Mouse (Mus musculus) testis, postnatal 10 days (tissue): ENCODE measurements around the gene Ssh2.

ENCODE experiments used
- DNase-seq: peaks from one replicate; pipeline ENCODE4 v3.0.0; 2021; ENCODE audit warnings: low spot score

Gene Ssh2

DNA sequence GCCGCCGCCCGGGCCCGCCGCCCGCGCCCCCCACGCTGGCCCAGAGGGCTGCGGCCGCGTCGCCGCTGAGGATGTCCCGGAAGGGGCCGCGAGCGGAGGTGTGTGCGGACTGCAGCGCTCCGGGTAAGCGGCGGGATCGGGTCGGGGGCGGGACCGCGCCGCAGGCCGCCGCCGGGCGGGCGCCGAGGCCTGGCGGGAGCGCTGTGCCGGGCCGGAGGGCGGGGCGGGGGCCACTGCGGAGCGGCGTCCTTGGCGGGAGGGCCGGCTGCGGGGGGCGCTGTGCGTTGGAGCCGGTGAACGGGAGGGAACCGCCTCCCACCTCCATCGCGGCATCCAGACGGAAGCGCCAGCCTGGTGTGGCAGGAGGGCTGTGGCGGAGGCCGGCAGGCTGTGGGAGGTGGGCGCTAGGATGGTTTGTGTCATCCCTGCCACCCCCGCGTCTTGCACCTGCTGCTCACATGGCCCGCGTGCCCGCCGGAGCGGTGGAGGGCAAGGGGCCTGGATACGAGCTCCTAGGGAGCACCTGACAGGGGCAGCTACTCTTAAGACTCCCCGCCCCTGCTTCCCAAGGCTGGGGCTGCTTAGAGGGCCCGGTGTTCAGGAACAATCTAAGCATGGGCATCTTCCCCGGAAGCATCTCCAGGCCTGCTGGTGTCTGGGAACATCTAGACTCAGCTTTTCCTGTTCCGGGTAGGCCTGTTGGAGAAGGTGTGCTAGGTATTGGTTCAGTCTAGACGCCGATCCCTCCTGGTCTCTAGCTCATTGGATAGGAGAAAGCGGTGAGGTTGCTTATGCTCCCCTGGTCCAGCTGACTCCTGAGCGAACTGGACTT is 277.6 kb downstream of the Ssh2 start, which contains the start of gene Git1:
Git1 (plus strand) TSS at position 51 of the 832 bp plus-strand sequence.
- peak; percentile 78 for DNase-seq

DNA sequence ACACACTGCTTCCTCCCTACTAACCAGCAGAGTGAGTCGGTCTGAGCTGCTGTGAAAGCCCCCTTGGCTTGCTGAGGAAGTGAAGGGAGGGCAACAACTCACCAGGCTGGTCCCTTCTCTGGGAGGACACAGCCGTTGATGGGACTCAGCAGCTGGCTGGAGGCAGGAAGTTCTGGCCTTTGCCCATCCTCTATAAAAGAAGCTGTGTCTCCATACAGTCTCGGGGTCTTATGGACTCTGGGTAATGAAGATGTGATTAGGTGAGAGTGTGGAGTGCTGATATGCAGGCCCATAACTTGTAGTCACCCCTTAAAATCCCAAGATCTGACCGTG is 278.2 kb downstream of the Ssh2 start:
- no peak for DNase-seq

DNA sequence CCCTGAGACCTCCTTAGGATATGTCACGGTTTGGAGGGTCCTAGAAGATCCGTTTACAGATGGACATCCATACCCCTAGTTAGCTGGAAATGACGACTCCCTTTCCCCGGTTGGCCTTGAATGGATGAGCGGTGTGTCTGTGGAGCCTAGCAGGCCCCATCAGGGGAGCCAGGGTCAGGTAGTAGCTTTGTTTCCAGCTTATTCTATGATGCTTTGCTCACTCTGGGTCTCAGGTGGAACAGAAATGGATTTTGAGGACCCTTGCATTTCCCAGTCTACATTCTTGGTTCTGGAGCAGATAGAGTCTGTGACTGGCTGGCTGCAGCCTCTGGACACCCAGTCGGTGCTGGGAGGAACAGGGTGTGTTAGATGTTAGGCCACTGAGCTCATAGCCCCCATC is 278.7 kb downstream of the Ssh2 start:
- DNase-seq, result no peak

DNA sequence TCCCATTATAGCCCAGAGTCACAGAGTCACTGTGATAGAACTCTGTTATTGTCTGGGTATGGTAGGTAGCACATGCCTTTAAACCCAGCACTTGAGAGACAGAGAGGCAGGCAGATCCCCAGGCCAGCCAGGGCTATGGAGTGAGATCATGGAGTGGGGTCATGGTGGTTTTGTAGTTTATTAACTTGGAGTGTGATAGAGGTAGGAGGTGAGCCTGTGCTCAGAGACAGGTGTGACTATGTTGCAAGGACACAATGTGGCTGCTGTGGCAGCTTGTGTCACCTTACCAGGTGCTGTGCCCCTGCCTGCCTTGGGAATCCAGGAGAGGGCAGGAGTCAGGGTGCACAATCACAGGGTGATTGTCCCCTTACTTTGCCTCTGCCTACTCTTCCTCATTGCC is 279.4 kb downstream of the Ssh2 start:
- no peak for DNase-seq

DNA sequence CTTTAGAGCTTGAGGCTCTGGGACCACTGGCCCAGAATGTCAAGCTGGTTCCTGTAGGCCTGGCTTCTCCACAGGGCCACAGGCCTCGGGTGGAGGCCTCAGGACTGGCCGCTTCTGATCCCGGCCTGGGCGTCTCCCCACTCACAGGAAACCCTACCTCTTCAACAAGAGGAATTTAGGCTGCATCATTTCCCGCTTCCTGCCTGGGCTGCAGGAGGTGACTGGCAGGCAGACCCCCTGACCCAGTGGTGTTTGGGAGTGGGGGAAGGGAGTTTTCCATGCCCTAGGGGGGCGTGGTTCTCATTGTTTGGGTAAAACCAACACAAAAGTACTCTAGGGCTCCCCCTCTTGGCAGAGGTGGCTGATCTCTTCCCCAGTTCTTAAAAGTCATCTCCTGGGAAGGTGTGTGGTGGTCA is 281.3 kb downstream of the Ssh2 start:
- peak; percentile 73 for DNase-seq

DNA sequence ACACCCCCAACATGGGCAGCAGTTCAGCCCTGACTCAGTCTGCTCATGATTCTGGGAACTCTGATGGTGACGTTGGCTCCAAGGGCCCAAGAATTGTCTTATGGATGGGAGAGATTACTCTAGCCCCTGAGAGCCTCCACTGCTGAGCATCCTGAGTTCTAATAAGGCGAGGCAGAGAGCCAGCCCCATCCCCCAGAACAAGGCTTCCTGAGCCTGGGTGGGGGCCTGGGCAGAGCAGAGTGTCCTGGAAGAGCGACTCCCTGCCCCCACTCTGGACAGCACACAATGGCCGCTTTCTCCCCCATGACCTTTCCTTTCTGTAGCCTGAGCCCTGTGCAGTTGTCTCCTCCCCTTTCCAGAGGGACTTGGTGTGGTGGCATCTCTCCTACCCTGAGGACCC is 281.8 kb downstream of the Ssh2 start:
- DNase-seq, result no peak

DNA sequence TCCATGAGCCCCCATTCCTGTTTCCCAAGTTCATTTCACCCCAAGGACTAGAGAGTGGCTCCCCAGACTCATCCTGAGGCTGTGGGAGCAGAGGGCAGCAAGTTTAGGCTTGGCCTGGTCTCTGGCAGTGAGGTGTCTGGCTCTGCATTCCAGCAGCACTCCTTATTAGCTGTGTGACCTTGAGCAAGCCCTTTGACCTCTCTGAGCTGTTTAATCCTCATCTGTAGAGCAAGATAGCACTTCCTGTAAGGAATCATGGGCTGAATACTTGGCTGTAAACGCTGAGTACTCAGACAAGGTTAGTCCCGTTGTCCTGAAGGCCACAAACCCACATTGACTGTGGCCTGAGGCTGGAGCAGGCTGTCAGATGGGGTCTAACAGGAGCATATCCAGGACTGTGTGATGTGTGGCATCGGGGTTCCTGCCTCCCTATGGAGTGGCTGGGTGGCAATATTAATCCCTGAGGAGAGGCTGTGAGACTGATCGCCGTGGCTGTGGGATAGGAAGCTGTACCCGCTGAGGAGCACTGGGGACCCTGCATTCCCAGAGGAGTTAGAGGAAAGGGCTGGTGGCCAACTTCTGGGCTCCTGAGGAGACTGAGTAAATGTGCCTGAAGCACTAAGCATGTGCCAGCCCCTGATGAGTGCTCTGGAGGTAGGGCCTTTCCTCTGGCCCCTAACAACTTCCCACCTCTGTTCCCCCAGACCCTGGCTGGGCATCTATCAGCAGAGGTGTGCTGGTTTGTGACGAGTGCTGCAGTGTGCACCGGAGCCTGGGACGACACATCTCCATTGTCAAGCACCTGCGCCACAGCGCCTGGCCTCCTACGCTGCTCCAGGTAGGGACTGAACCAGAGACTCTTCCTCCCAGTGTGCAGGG is 282.4 kb downstream of the Ssh2 start:
- DNase-seq, result no peak

DNA sequence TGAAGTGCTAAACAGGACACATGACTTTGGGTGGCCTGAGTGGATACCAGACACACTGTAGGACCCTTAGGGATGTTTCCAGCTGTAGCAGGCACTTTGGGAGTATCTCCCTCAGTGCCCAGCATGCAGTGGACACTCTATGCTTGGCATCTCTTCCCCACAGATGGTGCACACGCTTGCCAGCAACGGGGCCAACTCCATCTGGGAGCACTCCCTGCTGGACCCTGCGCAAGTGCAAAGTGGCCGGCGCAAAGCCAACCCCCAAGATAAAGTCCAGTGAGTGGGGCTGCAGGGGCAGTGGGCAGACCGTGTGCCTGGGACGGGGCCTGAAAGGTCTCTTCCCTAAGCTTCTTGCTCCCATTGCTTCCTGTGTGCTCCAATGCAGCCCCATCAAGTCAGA is 283.3 kb downstream of the Ssh2 start:
- DNase-seq, result no peak

DNA sequence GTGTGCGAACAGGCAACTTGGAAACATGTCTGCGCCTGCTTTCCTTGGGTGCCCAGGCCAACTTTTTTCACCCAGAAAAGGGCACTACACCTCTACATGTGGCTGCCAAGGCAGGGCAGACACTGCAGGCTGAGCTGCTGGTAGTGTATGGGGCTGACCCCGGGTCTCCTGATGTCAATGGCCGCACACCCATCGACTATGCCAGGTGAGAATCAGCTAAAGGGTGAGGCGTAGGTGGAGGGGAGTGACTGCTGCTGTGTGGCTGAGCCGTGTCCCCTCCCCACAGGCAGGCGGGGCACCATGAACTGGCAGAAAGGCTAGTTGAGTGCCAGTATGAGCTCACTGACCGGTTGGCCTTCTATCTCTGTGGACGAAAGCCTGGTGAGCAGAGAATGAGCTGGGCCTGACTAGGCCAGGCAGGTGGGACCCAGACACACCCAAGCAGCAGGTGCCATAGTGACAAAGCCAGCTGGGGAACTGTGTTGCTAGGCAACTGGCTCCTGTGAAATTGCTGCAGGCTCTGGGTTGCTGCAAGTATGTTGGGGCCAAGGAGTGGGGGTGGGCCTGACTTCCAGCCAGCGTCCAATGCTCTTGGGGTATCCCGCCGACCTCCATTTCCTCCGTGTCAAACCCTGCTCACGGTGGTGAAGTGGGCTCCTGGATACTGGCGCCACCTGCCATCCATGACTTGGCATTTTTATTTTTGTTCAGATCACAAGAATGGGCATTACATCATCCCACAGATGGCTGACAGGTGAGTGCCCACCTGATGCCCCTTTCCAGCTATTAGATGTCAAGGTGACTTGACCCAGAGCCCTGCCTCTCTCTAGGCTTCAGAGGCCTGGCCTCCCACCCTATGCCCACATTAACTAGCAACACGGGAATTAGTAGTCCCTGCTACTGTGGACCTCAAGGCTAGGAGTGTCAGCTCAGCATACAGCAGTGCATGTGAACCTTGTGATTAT is 284.6 kb downstream of the Ssh2 start:
- DNase-seq, result no peak

DNA sequence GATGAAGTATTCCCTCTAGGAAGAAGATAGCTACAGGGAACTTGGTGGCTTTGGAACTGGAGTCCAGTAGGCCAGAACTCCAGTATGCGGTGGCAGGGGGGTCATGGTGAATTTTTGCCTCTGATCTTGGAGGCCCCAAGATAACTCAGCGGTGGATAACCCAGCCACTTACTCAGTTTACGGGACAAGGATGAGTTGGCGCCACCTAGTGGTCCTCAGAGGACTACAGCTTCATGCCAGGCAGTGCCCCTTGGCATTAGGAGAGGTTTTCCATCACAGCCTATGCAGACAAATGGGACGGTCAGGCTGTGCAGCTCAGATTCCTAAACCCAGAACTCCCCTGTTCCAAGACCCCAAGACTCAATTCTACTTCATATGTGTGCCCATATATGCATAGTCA is 285.3 kb downstream of the Ssh2 start:
- DNase-seq, result peak; percentile 82

DNA sequence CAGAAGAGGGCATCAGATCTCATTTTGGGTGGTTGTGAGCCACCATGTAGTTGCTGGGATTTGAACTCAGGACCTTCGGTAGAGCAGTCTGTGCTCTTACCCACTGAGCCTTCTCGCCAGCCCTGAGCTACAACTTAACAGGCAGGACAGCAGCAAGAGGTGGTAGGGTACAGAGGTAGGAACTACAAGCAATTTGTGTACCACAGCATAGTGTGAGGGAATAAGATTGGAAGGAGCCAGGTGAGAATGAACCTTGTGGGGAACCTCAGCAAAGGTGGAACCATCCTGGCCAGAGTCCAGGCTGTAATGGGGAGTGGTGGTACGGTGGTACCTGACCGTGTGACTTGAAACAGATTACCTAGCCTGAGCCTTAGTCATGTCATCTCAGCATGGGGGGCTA is 285.9 kb downstream of the Ssh2 start:
- DNase-seq, result no peak

DNA sequence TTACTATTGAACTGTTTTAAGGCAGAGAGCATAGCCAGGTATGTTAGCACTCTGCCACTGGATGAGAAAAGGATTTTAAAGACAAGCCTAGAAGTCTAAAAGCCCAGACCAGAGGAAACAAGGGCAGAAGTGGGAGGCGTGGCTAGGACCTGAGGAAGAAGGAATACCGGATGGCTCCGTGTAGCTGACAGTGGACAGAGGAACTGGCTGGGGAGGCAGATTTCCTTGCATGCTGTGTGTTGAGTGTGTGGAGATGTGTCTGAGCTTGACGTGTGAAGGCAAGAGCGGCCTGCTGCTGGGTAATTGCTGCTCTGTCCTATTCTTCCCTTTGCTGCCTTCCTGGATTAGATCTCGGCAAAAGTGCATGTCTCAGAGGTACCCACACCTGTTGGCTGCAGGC is 286.4 kb downstream of the Ssh2 start:
- no peak for DNase-seq

DNA sequence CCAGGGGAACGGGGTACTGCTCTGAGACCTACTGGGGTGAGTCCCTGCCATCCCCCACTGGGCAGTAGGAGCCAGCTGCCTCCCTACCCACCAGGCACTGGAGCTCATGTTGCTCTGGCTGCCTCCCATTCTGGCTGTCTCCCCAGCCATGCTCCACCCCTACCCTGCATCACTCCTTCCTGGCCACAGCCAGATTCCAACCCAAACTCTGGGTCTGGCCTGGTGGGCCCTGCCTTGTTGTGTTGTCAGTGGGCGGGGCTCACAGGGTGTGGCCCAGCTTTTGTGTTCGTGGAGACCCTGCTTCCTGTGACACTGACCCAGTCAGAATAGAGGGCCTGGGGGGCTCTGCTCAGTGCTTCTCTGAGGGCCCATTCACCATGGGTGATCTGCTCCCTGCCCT is 287.4 kb downstream of the Ssh2 start:
- no peak for DNase-seq

DNA sequence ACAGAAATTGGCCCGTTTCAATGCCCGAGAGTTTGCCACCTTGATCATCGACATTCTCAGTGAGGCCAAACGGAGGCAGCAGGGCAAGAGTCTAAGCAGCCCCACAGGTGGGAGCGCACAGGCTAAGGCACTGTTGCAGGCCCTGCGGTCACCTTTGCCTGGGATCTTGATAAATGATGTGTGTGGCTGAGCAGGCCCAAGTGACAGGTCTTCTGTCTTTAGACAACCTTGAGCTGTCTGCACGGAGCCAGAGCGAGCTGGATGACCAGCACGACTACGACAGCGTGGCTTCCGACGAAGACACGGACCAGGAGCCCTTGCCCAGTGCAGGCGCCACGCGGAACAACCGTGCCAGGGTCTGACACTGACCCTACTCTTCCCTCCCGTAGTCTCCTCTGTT is 288.3 kb downstream of the Ssh2 start:
- DNase-seq, result no peak

DNA sequence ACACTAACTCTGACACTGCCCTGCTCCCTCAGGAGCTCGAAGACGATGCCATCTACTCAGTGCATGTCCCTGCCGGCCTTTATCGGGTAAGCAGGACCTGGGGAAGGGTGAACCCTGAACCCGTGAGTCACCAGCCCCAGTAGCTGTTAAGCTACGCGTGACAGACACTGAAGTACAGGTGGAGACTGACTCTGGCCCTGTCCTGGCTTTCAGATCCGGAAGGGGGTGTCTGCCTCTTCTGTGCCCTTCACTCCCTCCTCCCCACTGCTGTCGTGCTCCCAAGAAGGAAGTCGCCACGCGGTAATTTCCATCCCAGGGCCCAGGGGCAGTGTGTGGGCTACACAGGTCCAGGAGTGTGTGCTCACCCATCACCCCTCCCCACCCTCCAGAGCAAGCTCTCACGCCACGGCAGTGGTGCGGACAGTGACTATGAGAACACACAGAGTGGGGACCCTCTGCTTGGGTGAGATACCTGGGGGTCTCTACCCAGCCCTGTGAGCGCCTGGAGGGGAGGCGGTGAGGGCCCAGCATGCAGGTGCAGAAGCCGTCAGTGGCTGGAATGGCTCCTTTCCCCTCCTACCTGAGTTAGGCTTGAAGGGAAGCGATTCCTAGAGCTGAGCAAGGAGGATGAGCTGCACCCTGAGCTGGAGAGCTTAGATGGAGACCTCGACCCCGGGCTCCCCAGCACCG is 289.3 kb downstream of the Ssh2 start:
- DNase-seq, result no peak

DNA sequence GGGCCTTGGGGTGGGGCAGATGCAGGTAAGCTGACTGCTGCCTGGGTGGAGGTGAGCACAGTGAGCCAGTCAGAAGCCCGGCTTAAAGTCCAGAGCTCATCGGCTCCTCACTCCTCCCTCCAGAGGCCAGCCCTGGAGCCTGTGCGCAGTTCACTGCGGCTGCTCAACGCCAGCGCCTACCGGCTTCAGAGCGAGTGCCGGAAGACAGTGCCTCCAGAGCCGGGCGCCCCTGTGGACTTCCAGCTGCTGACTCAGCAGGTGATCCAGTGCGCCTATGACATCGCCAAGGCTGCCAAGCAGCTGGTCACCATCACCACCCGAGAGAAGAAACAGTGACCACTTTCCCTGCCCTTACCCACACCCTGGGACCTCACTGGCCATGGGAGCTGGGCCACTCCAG is 290.2 kb downstream of the Ssh2 start:
- DNase-seq, result no peak

DNA sequence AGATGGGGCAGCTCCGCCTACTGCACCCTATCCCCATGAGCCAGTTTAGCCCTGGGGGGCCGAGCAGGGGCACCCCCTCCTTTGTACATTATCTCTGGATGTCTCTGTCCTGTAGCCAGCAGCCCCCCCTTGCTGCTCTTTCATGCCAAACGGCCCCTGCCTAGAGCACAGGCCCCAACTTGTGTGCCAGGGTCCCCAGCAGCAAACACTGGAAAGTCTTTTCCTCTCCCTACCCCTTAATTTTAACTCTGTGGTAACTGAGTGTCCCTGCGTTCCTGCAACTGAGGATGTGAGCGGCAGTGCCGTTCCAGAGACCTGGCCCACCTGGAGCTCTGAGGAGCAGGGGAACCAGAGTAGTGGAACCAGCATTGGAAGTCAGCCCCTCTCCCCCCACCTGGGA is 290.9 kb downstream of the Ssh2 start:
- no peak for DNase-seq

DNA sequence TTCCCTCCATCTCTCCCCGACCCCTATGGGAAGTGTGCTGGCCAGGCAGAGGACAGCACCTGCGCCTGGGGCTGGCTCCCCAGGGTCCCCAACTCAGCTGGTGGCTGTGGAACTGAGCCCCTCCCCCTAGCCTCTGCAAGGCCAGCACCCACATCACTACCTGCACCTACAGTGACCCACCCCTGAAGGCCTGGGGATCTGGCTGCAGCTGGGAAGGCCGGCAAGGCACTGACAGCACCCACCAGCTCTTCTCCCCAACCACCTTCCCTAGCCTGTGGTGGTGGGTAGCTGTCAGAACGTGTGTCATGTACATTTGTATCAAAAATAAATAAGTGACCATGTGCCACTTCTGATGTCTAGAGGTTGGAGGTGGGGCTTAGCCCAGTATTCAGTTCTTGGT is 291.3 kb downstream of the Ssh2 start:
- no peak for DNase-seq

DNA sequence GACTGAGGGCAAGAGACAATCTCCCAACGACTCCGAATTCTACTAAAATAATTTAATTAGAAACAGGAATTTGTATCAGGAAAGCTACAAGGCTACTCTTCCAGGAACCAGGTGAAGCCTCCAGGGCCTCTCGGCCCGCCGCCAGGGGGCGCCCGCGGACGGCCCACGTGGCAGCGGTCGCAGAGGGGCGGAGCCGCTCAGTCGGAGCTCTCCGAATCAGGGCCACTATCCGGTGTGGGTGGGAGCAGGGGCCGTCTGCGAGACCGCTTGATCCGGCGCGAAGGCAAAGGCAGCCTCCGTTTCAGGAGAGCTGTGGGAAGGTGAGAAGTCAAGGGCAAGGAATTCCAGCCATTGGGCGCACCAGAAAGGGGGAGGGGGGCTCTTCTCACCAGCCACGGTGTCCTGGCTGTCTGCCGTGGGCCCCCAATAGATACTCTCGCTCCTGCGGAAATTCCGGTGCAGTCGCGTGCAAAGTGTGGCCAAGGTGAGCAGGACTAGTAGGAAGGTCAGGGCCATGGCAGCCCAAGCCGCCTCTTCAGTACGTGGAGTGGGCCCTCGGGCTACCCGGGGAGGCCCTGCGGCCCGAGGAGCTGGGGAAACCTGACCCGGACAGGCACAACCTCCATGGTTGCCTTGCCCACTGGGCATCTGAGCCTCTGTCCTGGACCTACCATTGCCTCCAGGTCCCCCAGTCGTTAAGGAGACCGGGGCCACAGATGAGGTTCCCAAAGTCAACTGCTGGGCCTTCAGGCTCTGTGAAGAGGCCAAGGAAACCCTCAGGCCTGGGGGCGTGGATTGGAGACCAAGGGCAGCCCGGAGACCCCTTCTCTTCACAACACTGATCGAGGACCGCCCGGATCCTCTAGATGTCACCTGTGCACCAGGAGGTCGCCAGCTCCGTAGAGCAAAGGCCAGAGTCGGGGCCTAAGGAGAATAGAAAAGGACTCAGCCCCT is 292.3 kb downstream of the Ssh2 start:
- DNase-seq, result peak; percentile 93
